Mouse (Mus musculus) lung, postnatal 25 days (tissue): ENCODE measurements around the gene Card9.
A peak's percentile ranks its signal among the peaks of the same experiment; 100 is the strongest.

Source experiments
- DNase-seq: peaks from one replicate; pipeline ENCODE4 v3.0.0; 2022; ENCODE audit warnings: low spot score

Card9 gene

DNA sequence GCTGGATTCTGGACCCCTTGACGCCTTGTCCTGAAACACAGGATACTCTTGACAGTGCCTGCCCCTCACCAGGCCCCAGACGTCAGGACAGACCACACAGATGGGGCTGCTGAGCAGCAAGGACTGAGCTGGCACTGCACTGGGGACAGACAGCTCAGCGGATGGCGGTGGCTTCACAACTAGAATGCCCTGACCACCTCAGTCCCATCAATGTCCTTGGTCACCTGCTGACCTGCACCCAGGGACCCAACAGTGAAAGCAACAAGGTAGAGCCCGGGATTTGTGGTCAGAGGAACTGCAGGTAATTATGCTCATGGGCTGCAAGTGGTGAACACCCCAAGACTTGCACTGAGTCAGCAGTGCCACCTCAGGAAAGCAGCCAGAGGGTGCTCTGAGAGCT is 2.3 kb upstream of the Card9 start:
- no peak for DNase-seq

DNA sequence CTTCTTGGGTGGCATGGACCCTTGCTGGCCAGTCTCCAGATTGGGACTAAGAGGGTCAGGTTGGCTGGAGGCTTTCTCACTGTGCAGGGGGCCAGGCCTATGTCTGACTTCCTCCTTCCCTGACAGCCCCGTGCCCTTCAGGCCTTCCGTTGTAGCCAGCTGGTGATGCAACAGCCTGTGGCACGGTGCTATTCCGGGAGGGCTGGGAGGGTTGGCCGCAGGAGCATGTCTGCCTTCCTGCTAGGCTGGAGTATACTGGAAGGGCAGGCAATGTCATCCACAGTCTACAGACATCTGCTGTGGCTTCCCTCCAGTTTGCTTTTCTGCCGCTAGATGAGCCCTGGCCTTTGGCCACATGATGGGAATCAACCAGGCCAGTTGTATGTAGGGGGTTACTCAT is 735 bp downstream of the Card9 start:
- DNase-seq: peak; percentile 31

DNA sequence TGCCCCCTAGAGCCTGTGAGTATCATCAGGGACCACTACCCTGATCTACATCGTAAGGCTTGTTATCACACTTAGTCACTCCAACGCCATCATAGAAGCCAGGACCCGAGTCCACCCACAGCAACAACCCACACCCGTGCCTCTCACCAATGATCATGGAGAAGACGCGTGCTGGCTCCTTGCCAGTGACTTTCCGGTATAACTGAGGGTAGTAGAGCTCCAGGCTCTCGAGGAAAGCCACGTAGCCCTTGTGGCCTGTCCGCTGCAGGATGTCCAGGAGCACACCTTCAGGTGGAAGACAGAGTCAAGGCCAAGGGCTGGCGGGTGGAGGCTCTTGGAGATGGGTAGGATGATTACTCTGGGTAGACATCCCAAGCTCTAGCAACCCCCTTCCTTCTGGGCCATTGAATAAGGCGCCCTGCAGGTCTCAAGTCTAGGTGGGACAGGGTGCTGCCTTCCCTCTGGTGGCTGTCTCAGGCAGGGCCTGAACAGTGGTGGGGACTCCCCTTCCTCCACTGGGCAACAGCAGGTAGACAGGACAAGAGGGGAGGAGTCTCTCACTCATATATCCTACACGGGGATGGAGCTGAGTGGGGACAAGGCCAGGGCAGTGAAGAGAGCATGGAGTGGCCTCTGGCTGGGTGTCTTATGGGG is 1.9 kb downstream of the Card9 start:
- no peak for DNase-seq

DNA sequence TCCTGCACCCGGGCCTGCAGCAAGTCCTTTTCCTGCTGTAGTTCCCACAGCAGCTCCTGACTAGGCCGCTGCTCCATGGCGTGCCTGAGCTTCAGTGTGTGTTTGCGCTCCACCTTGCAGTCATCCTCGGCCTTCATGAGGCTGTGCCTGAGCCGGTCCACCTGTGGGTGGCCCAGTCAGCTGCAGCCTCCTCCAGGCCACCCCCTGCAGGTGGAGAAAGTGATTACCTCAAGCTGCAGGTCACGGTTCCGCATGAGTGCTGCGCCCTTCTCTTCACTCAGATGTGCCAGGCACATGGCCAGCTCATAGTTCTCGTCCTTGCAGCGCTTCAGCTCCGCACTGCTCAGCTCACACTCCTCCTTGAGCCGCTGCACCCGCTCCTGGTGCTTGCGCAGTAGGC is 3.2 kb downstream of the Card9 start:
- no peak for DNase-seq

DNA sequence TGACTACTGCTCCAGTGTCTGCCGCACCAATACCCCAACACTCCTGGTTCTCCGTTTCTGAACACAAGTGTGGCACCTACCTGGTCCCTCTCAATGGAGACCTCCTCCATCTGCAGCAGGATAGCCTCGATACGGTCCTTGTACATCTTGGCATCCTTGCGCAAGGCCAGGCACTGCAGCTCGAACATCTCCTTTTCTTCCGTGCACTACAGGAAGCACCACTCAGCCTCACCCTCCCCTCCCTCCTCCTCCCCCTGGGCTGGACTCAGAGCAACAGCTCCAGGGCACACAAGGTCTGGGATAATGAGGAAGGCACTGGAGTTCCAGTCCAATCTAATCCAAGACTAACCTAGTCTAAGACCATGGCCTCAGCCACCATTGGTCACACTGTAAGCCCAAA is 4.0 kb downstream of the Card9 start:
- peak; percentile 48 for DNase-seq

DNA sequence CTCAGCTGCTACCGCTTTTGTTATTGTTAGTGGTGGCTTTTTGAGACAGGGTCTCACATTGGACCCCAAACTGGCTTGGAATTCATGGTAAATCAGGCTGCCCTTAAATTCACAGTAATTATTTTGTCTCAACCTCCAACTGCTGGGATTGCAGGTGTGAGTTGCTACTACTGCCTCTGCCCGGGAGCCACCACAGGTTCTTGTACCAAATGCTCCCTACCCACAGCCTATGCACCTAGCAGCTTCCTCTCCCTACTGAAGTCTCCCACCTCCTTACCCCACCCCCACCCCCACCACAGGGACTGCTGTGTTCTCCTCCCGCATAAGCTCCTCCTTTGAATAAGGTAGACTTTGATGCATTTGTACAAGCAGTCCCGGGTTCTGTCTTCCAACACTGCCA is 4.5 kb downstream of the Card9 start:
- DNase-seq: no peak

DNA sequence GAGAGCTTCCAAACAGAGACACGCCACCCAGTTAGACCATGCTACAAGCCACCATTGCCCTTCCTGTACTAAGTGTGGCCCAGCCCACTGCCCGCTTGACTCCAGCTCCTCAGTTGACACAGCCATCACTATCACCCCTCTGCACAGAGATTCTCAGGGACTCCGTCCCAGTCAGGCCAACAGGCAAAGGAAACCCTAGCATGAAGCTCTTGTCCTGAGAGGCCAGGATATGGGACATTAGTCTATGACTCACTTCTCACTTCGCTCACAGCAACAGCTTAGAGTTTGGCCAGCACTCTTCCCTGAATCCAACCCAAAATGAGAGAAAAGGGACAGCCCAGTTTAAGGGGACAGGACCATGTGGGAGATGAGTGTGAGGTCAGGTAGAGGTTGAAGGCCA is 6.3 kb downstream of the Card9 start:
- no peak for DNase-seq

DNA sequence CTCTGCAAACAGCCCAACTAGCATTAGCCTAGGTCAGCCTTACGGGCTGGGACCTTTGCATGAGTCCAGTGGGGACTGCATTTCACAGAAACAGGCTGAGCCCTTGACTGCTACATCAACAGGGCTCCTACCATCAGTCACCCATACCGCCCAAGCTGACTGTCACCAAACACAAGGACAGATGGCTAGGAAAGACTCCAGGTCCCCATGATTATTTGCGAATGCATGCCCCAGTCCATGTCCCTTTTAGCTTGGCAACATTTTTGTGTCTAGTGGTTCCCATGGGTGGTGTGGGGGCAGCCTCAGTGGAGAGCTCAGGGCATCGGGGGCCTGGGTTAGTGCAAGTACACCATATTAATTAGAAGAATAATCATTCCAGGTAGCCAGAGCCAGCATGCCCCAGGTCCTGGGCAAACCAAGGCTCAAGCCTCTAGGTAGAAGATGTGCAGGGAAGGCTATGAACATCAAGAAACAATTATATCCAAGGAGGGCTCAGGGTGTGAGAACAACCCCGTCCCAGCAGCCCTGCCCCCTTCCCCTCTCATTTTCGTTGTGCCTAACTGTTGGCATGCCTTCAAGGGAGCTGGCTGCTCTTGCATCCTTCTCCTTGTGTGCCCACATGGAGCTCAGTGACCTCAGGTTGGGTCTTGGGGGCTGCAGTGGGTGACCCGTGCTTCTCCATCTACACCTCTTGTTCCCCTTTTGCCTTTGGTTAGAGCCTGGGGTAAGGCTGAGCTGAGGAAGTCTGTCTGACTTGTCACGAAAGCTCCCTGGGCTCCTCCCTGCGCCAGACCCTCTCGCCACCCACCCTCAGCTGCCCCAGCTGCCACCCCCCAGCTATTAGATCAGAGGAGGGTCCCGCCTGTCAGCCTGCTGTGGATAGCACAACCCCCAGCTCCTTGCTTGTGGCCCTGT is 7.4 kb downstream of the Card9 start:
- DNase-seq: no peak

DNA sequence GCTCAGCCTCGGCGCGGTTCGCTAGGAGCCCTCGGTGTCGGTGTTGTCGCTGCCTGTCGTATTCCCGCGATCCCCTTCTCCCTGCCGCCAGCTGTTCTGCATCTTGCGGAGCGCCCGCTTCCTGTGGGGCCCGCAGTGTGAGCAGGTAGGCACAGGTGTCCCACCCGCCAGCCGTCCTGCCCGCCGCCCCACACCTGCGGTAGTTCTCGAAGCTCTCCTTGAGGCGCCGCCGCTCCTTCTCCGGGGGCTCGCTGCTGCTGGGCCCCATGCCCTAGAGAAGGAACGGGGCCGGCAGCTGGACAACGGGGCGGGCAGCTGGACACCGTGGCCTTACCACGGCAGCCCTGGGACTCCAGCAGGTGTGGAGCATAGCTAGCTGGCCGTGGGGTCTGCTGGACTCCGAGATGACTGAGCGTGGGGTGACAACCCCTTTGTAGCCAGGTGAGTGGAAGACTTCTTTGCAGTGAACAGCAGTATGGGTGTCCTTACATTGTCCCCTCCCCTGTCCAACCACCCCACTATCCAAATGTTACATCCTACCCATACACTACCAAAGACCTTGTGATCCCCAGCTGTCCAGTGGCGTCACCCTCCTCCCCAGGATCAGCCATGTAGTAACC is 8.3 kb downstream of the Card9 start:
- DNase-seq: no peak

DNA sequence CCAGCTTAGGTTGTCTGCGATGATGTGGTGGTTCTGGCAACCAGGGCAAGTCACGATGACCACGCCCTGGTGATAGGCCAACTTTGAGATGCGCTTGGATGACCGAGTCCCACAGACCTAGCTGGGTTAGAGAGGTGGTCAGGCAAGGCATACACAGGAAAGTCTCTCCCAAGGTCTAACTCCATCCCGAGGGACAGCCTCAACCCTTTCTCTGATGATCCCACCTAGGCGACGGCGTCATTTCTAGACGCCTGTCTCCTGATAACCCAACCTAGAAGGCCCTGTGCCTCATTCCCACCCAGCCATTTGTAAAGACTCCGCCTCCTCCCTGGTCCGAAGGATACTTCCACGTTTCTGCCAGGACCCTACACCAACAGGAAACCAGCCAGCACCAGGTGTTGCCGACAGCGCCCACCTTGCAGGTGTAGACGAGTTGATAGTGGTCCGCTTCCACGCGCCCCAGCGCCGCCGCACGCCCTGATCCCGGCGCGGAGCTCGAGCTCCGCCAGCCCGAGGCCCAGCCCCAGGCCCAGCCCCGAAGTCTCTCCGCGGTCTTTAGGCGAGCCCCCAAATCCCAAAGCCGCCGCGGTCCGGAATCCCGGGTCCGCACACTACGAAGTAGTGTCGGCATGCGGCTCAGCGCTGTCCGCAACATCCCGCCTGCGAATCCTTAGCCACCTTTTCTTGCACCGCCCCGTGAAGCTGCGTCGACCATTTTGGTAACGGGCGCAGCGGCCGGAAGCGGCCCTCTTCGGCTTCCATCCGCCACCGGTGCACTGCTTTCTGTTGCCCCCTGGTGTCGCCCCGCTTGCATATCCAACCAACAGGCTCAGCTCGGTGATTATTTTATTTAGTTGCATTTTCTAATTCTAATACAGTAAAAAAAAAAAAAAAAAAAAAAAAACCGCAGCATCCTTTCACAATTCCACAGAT is 9.1 kb downstream of the Card9 start, which contains the start of gene Dnlz:
TSS of gene Dnlz (minus strand) at position 753 of the 933 bp plus-strand sequence.
- DNase-seq: peak; percentile 93

DNA sequence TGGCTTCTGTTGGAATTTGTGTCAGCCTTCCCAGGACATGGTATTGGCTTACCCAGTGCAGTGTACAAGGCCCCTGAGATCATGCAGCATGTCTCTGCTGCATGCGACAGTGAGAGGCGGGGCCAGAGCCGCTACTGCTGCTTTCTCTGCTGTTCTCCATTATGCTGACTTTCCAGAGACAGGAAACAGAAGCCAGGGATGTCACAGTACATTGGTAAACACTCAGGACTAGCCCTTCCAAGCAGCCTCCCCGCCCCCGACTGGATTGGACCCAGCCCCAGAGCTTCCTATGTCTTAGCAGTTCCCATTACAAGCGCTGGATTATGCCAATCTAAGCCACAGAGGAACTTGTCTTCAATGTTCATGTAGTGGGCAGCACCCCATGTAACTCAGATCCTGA is 12.5 kb downstream of the Card9 start:
- DNase-seq: peak; percentile 65

DNA sequence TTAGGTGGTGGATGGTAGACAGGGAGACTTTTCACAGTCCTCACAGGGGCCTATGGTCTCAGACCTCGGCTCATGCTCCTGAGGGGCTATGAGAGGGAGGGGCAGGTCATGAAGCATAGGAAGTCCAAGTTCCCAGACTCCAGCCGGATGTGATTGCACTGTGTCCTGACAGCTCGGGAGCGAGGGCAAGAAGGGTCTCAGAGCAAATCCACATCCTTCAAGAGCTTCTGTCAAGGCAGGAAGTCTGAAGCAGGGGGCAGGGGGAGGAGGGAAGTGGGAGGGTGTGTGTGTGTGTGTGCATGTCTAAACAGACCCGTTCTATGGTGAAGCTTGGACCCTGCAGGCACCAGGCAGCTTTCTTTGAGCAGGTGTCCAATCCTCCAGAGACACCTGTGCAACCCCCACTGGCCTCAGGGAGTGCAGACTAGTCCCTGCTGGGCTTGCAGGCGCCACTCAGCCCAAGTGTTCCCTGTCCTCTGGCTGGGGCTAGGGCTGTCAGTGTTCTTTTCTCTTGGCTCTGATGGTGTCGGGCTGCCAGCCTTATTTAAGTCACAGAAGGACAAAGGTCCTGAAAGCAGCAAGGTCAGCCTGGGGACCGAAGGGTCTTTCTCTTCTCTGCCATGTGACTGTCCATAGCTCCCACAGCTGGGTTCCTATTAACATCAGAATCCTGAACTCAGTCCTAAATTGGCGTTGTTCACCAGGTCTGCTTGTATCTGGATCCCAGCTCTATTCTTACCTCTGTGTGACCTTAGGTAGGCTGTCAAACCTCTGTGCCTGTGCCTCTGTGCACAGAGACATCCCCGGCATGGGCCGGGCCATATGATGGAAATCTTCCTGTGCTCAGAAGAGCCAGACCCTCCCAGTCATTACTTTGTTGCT is 17.9 kb downstream of the Card9 start:
- DNase-seq: peak; percentile 42

DNA sequence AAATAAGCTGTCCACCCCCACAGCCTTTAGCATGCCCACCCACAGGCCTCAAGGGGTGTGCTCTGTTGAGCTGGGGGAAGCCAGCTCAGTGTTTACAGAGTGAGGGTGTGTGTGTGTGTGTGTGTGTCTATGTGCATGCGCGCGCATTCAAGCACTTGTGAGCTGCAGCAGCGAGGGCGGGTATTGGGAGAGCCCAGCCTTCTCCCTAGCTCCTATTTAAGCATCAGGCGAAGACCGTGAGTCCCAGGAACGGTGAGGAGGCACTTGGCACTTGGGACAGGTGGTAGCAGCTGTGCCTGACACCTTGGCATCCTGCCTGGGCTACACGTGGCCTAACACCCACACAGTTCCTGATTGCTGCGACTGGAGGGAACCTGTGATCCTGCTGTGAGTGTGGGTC is 18.7 kb downstream of the Card9 start:
- DNase-seq: peak; percentile 74

DNA sequence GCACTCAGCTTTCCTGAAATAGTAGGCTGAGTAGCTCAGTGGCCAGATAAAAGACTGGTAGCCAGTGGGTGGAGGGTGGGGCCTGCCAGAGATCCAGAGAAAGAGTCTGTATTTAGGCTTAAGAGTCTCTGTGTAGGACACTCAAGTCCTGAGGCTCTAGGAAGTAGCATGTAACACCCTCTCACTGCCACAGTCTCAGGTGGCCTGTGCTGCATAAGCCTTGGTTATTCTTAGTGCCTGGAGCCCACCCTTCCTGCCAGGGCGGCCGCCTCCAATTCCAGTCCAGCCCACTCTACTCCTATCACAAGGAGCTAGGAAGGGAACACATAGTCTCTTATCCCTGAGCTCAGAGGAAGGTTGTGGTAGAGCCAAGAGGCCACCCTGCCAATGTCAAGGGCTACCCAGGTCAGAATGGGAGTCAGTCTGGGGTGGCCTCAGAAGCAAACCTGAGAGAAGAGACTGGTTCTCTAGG is 19.2 kb downstream of the Card9 start:
- DNase-seq: peak; percentile 37

DNA sequence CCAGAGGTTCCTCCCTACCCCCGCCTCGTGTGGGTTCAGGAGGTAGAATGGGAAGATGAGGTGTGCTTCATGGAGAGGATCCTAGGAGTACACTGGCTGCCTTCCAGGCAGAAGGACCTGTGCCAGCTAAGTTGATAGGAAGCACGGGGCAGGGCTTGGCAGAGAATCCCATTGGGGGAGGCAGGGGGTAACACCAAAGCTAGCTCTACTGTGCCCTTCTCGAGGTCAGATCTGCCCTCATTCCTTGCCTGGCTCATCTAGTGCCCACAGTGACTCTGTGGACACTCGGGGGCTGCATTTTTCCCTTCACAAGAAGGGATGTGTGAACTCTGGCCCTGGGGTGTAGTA is 21.5 kb downstream of the Card9 start:
- DNase-seq: no peak

DNA sequence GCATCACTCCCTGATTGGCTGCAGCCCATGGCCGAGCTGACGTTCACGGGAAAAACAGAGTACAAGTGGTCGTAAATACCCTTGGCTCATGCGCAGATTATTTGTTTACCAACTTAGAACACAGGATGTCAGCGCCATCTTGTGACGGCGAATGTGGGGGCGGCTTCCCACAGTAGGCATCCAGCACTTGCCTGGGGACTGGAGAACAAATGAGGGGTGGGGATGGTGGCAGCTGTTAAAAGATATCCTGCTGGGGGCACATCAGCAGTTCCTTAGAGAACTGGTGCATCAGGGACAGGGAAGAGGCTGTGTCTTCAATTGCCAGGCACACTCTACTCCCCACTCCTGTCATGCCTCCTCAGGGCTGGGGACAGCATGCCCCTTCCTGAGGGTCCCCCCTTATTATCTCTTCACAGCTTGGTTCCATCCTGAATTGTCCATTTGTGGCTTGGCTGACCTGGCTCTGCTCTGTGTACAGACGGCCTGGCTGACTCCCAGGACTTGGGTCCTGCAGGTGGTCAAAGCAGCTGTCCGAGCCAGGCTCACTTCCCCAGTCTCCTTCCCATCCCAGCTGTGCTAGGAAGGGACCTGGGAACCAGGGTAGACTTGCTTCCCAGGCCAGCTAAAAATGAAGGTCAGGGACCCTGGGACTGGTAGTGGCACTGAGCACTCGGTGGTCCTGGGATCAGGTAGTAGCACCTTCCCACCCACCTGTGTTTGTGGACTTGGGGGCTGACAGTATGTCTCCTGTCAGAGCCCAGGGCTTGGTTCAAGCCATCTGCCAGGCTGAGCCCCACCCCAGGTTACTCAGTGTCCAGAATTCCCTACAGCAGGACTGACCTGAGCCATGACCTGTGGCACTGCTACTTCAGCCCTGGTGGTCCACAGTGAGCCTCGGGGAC is 22.2 kb downstream of the Card9 start:
- no peak for DNase-seq

DNA sequence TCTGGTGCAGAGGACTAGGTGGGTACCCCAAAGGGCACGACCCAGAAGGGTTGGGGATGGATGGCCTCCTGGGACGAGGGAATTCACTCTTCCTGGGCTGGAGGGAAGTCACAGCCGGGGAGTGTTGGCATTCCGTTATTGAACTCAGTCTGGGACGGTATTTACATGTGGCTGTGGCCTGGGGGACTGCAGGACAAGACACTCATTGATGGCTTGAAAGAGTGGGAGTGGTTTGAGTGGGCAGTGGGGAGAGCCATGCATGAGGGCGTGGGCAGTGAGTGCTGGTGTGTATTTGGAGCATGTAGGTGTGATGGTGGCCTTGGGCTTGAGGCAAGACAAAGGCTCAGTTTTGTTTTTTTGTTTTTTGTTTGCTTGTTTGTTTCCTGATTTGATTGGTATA is 30.0 kb downstream of the Card9 start:
- no peak for DNase-seq

DNA sequence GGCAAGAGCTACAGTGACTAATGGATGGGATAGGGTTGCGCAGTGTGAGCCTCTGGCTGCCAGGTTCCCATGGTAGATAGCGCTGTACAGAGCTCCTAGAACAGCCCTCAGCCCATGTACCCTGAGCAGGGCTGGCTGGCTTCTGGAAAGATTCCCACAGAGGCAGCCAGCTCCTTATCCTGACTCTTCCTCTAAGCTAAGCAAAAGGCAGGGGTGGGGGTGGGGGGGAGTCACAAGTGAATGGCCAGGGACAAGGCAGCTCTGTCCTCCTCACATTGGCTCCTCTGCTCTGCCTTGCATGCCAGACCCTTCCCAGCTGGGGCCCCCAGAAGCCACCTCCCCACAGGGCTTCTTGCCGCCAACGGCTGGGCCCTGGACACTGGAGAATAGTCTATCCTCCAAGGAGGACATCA is 30.7 kb downstream of the Card9 start:
- DNase-seq: no peak

DNA sequence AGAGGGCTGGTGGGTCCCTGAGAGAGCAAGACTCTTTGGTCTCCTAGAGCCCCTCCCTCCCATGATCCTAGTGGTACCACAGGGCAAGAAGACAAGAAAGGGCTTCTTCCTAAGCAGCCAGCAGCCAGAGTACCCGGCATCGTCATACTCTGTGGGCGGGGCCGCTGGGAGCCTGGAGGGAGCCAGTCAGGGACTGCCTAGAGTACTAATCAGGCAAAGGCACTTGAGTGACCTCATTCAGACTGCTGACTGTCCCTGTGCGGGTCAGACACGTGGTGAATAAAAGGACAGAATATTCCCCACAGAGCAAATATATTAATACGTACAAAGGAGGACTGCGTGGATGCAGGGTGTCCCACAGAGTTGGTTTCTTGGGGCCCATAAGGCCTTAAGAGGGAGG is 31.3 kb downstream of the Card9 start:
- DNase-seq: no peak

DNA sequence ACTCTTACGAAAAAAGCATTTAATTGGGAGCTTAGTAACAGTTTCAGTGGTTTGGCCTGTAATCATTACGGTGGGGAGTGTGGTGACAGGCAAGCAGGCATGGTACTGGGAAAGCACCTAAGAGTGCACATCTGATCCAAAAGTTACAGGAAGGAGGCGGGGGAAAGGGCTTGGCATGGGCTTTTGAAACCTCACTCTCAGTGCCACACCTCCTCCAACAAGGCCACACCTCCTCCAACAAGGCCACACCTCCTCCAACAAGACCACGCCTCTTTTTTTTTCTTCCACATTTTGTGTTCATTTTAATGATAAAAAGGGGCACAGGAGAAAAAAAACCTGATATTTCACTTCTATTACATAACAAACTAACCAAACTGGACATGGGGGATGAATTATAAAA is 32.9 kb downstream of the Card9 start:
- no peak for DNase-seq
